In genomic region chr13:62854666-62855065, GRCm38 (mm10) we compare ENCODE assay signal across 8 mouse cellular contexts. TPM values are rescaled to one million over a fixed set of nuclear protein-coding genes. Genes with fewer than 3 reads are reported as not detected.
A peak's percentile ranks its signal among the peaks of the same experiment; 100 is the strongest.
DNase-seq lines count a peak whose midpoint lies in the region; ATAC-seq and TF ChIP-seq lines count a peak whose summit lies in the region.

No protein-coding gene starts in this region.

- WGBS in heart, embryonic 10.5 days, result 12% methylated on average over 15 of the region's 15 CpGs
- 9% methylated on average over 15 of the region's 15 CpGs for WGBS in kidney, postnatal 0 days
- WGBS in liver, embryonic 13.5 days (ENCODE audit: insufficient replicate concordance), result 11% methylated on average over 15 of the region's 15 CpGs
- WGBS in neural tube, embryonic 13.5 days, result 10% methylated on average over 15 of the region's 15 CpGs

- H3K27ac ChIP-seq in cortical plate, adult 2 months (ENCODE audit: insufficient read depth, low read length), result no peak overlapping the region
- no peak overlapping the region for H3K27ac ChIP-seq in heart, embryonic 10.5 days
- H3K27ac ChIP-seq in kidney, postnatal 0 days, result no peak overlapping the region
- no peak overlapping the region for H3K27ac ChIP-seq in liver, embryonic 13.5 days
- no peak overlapping the region for H3K27ac ChIP-seq in neural tube, embryonic 13.5 days (replicated peaks)

- no peak for ATAC-seq in kidney, postnatal 0 days (replicated peaks; ENCODE audit: low FRiP score, low read depth)
- ATAC-seq in liver, embryonic 13.5 days (ENCODE audit: low read depth), result no peak
- ATAC-seq in neural tube, embryonic 13.5 days (ENCODE audit: low read depth), result no peak

- H3K4me2 ChIP-seq in kidney, postnatal 0 days (ENCODE audit: low read length), result no peak overlapping the region
- H3K4me2 ChIP-seq in liver, embryonic 13.5 days, result 0 out of 2 replicates have a peak overlapping the region, but pooled peaks have one; percentile 8
- H3K4me2 ChIP-seq in neural tube, embryonic 13.5 days, result peak overlapping the region; percentile 36

- H3K9me3 ChIP-seq in heart, embryonic 10.5 days, result no peaks in the 10 kb centered on the region
- no peaks in the 10 kb centered on the region for H3K9me3 ChIP-seq in kidney, postnatal 0 days (replicated peaks; ENCODE audit: low read length)
- H3K9me3 ChIP-seq in liver, embryonic 13.5 days (replicated peaks), result no peaks in the 10 kb centered on the region; the same call in 1 of the 2 replicates
- H3K9me3 ChIP-seq in neural tube, embryonic 13.5 days, result no peaks in the 10 kb centered on the region

- H3K36me3 ChIP-seq in heart, embryonic 10.5 days, result no peaks in the 10 kb centered on the region
- no peaks in the 10 kb centered on the region for H3K36me3 ChIP-seq in kidney, postnatal 0 days (ENCODE audit: insufficient read depth, low read length)
- H3K36me3 ChIP-seq in liver, embryonic 13.5 days, result no peaks in the 10 kb centered on the region
- no peaks in the 10 kb centered on the region for H3K36me3 ChIP-seq in neural tube, embryonic 13.5 days

- TF ChIP-seq POLR2A in cortical plate, adult 2 months (IDR thresholded peaks at IDR 0.05; ENCODE audit: extremely low read depth, insufficient read depth, low read length), result no peak

- DNase-seq in heart, adult 18-20 months, result peak; percentile 48 to 89
- no peak for DNase-seq in heart, postnatal 25 days (ENCODE audit: low spot score)
- DNase-seq in heart, embryonic 10.5 days (ENCODE audit: low spot score), result peak; percentile 80
- peak; percentile 81 for DNase-seq in kidney, postnatal 0 days (ENCODE audit: low spot score)
- peak; percentile 27 for DNase-seq in liver, embryonic 13.5 days
- peak; percentile 95 for DNase-seq in testis, postnatal 10 days (ENCODE audit: low spot score)

- no peaks in the 10 kb centered on the region for H3K4me1 ChIP-seq in cortical plate, adult 2 months (ENCODE audit: control insufficient read depth, insufficient read depth, low read length)
- 0 out of 2 replicates have a peak, but pooled peaks cover 3% of the 10 kb centered on the region for H3K4me1 ChIP-seq in heart, embryonic 10.5 days
- no peaks in the 10 kb centered on the region for H3K4me1 ChIP-seq in kidney, postnatal 0 days (replicated peaks; ENCODE audit: insufficient read depth, low read length)
- peaks cover 13% of the 10 kb centered on the region for H3K4me1 ChIP-seq in liver, embryonic 13.5 days (replicated peaks)
- H3K4me1 ChIP-seq in neural tube, embryonic 13.5 days (replicated peaks), result no peaks in the 10 kb centered on the region

- no peak overlapping the region for H3K4me3 ChIP-seq in cortical plate, adult 2 months (ENCODE audit: insufficient read depth, low read length)
- no peak overlapping the region for H3K4me3 ChIP-seq in heart, embryonic 10.5 days
- H3K4me3 ChIP-seq in kidney, postnatal 0 days (replicated peaks; ENCODE audit: low read depth, low read length), result no peak overlapping the region
- no peak overlapping the region for H3K4me3 ChIP-seq in liver, embryonic 13.5 days (replicated peaks)
- H3K4me3 ChIP-seq in neural tube, embryonic 13.5 days, result no peak overlapping the region

- peak; percentile 66 for TF ChIP-seq CTCF in cortical plate, adult 2 months (IDR thresholded peaks at IDR 0.05; ENCODE audit: extremely low read depth, insufficient read depth, low read length)
- TF ChIP-seq CTCF in kidney, postnatal 0 days (IDR thresholded peaks at IDR 0.05; ENCODE audit: low read depth), result peak; percentile 90

- H3K9ac ChIP-seq in kidney, postnatal 0 days (ENCODE audit: low read depth, low read length), result no peak overlapping the region
- no peak overlapping the region for H3K9ac ChIP-seq in liver, embryonic 13.5 days
- H3K9ac ChIP-seq in neural tube, embryonic 13.5 days, result no peak overlapping the region

- intact Hi-C loops in heart, postnatal 25 days (cut with DNase I), result loop anchor here (2.0 to 5.0 kb wide), 3 partner anchors 62 to 232 kb away; partner anchors contain the start of gene Platr25

- no peaks in the 10 kb centered on the region for H3K27me3 ChIP-seq in heart, embryonic 10.5 days (ENCODE audit: insufficient read depth, poor library complexity, severe bottlenecking)
- no peaks in the 10 kb centered on the region for H3K27me3 ChIP-seq in kidney, postnatal 0 days (ENCODE audit: insufficient read depth, low read length)
- H3K27me3 ChIP-seq in liver, embryonic 13.5 days, result no peaks in the 10 kb centered on the region
- H3K27me3 ChIP-seq in neural tube, embryonic 13.5 days, result no peaks in the 10 kb centered on the region

RNA-seq across cellular contexts. Expression of gene Fbp2, which starts 3.6 kb away (rescaled TPM):
- total RNA-seq in heart, adult 18-20 months (2021), result 10 to 100 TPM; 23.7 to 25.1 TPM
- 10 to 100 TPM; 25.5 to 32.1 TPM for total RNA-seq in heart, postnatal 25 days (2021)
- polyA plus RNA-seq in cortical plate, adult 2 months (2012; rRNA removed), result 0.10 TPM in 1 of 2 replicates, not detected in the other
- 0.31 and 0.41 TPM in 2 replicates for polyA plus RNA-seq in heart, embryonic 10.5 days (2016; fragmentation: Nextera tagmentation; extraction: Ambion mirVana)
- polyA plus RNA-seq in kidney, postnatal 0 days (2015; fragmentation: Nextera tagmentation; extraction: Ambion mirVana), result 34.4 and 40.9 TPM in 2 replicates
- polyA plus RNA-seq in liver, embryonic 13.5 days (2015; fragmentation: Nextera tagmentation; extraction: Ambion mirVana), result 0.19 TPM in 1 of 2 replicates, not detected in the other
- 0.33 and 0.51 TPM in 2 replicates for polyA plus RNA-seq in neural tube, embryonic 13.5 days (2015; fragmentation: Nextera tagmentation; extraction: Ambion mirVana)

RNA-seq across cellular contexts. Expression of gene Fbp1, which starts 33.4 kb away (rescaled TPM):
- under 1 TPM; 0.20 to 0.31 TPM for total RNA-seq in heart, adult 18-20 months (2021)
- not detected for total RNA-seq in heart, postnatal 25 days (2021)
- 0.40 and 0.69 TPM in 2 replicates for polyA plus RNA-seq in cortical plate, adult 2 months (2012; rRNA removed)
- polyA plus RNA-seq in heart, embryonic 10.5 days (2016; fragmentation: Nextera tagmentation; extraction: Ambion mirVana), result 0.25 TPM in 1 of 2 replicates, not detected in the other
- 479 and 621 TPM in 2 replicates for polyA plus RNA-seq in kidney, postnatal 0 days (2015; fragmentation: Nextera tagmentation; extraction: Ambion mirVana)
- 0.42 and 0.51 TPM in 2 replicates for polyA plus RNA-seq in liver, embryonic 13.5 days (2015; fragmentation: Nextera tagmentation; extraction: Ambion mirVana)
- 2.3 and 2.9 TPM in 2 replicates for polyA plus RNA-seq in neural tube, embryonic 13.5 days (2015; fragmentation: Nextera tagmentation; extraction: Ambion mirVana)

Comparison
In these comparisons a context has a peak if more than half of its experiments do, and no peak if none do; other contexts are left out.
1. RNA of gene Fbp2, which starts 3.6 kb away (polyA plus RNA-seq): 34.4 to 40.9 TPM in kidney, postnatal 0 days; 0.31 to 0.41 TPM in heart, embryonic 10.5 days, 0.33 to 0.51 TPM in neural tube, embryonic 13.5 days, 0.10 TPM in cortical plate, adult 2 months and 0.19 TPM in liver, embryonic 13.5 days; every median in the first group is over 10 times any median in the second.
2. RNA of gene Fbp1, which starts 33.4 kb away (polyA plus RNA-seq): 479 to 621 TPM in kidney, postnatal 0 days; 2.3 to 2.9 TPM in neural tube, embryonic 13.5 days, 0.40 to 0.69 TPM in cortical plate, adult 2 months, 0.42 to 0.51 TPM in liver, embryonic 13.5 days and 0.25 TPM in heart, embryonic 10.5 days; every median in the first group is over 100 times any median in the second.